Mouse (Mus musculus): ENCODE measurements at regions not wholly inside any gene's neighbourhood (a gene's known extent, or its start where the extent isn't known, plus 50 kb on each side); places are given as distances from the start of the nearest gene placed in this dataset.

DNA sequence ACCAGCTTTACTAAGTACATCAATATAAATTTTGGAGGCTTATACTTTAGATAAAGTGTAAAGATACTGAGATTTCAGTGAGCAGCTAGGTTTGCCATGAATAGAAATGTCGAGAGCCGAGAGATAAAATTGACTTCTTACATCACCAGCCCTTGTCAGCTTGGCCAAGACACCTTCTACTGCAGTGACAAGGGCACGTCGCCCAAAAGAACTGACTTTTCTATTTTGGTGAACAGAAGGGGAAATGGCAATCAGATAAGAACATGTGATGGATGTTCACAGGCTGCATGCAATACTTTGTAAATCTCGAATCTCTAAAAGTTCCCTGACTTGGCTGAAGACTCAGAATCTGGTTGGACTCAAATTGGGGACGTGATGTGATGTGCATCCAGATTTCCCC is 247.6 kb downstream of the Tox3 start:
- TF ChIP-seq GATA1 (IDR thresholded peaks at IDR 0.05; ENCODE audit: low read length) (no peak), TAL1 (IDR thresholded peaks at IDR 0.05; ENCODE audit: low read length) (no peak)

Measured in erythroblast, embryonic 14.5 days (primary cell).